Mouse (Mus musculus) common myeloid progenitor, adult 5-6 weeks (primary cell): ENCODE data around the gene Acp5. TPM values are rescaled to one million over a fixed set of nuclear protein-coding genes. Genes with fewer than 3 reads are reported as not detected.

Experiments
- ATAC-seq: replicated peaks from 2 replicates; pipeline ENCODE4 v1.8.0; 2016; ENCODE audit warnings: low read depth, mild to moderate bottlenecking, moderate TSS enrichment, inconsistent platforms; ENCODE audit not compliant: poor library complexity, severe bottlenecking
- total RNA-seq: library from RNA; stranded (forward); fragments of 200-1000, 187-1606 nt; gene quantifications from 2 replicates; pipeline ENCODE4 v1.2.3, GENCODE M21; 2017

The Acp5 gene
- total RNA-seq, 1 experiment from 2014 or later, result 1.4 TPM

DNA sequence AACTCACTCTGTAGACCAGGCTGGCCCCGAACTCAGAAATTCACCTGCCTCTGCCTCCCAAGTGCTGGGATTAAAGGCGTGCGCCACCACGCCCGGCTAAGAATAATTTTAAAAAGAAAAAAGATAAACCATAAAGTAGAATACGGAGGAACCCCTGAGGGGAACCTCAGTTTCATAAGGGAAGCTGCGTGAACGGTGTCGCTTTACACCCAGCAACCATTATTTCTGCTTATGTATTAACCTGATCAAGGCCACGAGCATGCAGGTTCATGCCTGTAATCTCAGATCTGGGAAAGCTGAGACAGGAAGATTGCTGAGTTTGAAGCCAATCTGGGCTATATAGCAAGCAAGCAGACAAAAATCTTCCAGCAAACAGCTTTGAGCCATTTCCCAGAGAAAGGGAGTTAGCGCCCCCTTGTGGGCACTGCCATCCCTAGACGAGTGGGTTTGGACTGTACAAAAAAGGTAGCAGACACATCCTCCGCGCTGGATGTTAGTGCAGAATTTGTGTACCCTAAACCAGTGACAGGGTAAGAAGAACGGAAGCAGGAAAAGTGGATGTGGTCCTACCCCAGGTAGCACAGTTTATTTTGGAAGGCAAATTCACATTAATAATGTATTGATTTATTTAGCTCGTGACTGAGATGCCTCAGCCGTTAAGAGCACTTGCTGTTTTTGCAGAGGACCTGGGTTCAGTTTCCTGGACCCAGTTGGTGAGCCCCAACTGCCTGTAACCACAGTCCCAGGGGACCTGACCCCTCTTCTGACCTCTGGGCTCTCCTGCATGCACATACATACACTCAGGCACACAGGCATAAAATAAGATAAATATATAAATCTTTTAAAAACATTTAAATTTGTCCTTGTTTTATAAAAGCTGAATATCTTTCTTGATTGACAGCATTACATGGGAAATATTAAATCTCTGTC is 7.9 kb upstream of the Acp5 start:
- ATAC-seq, result peak; percentile 81

DNA sequence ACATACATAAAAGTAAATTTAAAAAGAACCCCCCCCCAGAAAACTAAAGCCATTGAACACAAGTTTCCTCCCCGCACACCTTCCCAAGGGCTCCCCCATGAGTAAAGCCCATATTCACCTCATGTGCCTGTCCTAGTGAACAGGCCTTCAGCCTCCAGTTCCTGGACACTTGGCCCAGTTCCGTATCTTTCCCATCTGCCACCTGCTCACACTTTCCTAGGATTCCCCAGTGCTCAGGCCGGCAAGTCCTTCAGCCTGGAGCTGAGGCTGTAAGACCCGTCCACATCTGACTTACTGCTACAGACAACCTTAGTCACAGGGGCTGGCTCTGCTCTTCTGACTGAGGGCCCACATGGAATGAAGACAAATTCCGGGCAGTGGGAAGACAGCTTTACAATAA is 4.2 kb upstream of the Acp5 start:
- no peak for ATAC-seq

DNA sequence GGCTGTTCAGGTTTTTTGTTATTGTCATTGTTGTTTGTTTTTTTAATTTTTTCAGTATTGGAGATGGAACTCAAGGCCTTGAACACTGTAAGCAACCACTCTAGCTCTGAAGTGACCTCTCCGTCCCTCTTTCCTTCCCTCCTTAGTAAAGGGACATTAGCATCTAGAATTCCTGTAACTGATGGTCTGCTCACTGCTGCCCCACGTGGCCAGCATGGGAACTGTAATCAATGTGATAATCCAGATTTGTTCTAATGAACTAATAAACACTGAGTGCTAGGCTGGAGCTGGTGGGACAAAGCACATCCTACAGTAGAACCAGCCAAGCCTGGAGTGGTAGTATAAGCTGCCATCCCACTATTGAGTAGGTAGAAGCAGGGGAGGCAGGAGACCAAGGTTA is 3.0 kb upstream of the Acp5 start:
- 0 out of 2 replicates have a peak, but pooled peaks have one; percentile 28 for ATAC-seq

DNA sequence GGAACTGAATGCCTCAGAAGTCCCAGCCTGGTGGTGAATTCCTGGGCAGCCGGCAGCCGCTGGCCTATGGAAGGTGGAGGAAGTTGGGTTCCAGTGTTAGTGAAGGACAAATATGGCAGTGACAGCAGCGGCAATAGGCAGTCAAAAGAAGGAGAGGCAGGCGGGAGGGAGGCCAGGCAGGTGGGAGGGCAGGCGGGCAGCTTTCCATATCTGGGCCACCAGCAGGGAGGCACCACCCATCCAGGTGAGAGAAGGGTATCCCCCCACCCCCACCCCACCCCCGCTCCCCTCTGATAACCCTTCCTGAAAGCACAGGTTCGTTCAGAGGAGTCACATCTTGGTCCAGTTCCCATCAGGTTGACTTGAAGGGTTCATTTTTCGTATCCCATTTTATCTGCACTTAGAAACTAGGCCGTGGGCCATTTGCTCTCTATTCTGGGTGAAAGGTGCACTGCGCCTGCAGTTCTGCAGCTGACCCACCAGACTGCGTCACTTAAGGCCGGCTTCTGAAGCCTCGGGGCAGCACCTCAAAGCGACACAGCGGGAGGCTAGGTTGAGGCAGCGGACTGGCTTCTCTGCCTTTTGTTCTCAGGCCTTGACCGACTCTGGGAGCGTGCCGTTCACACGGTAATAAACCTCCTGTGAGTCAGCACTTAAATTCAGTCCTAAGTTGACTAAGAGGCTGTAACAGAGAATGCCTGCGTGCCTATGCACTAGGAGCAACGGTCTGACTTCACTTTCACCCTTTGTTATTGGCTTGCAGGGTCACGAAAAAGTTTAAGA is 1.4 kb upstream of the Acp5 start:
- no peak for ATAC-seq

DNA sequence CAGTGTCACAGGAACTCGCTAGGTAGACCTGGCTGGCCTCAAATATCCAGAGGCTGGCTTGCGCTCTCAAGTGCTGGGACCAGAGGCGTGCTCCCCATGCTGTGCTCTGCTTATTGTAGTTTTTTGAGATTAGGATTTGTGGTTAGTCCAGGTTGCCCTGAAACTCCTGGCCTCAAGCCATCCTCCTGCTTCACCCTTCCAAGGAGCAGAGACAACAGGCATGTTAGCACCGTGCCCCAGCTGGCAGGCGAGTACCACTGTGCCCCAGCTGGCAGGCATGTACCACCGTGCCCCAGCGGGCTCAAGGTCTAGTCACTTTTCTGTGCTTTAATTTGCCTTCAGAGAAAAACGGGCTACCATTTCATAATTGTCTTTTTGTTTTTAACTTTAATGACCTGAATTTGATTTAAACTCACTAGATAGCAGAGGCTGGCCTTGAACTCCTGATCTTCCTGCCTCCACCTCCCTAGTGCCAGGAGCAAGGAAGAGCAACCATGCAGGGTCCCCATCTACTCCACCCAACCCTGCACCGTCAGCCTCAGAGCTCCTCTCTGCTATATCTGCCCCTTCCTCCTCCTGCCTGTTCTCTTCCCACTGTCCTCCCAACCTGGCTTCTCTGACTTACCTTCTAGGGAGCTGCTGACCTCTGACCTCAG is 395 bp downstream of the Acp5 start:
- ATAC-seq, result no peak; the same call in 1 of the 2 replicates

DNA sequence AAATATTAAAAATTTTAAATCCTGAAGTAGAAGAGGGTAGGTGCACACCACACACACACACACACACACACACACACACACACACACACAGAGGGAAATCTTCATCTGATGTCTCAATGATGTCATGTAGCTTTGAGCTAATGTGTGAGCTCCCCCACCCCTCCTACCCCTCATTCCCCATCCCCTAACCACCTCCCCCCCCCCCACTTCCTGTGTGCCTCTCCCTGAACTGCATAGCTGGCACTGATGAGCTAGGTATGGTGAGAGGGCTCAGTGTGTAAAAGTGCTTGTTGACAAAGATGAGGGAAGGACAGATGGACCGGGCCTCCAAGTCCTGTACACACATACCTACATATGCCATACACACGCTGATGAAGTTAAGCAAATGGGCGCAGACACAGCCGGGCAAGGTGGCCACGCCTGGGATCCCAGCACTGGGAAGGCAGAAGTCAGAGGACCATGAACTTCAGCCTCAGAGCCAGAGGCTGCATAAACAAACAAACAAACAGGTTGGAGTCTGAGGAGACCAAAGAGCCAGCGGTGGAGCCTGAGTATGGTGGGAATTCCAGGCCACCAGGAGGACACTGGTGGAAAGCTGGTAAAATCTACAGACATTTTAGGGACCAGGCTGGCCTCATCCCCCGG is 1.1 kb downstream of the Acp5 start:
- ATAC-seq, result no peak

DNA sequence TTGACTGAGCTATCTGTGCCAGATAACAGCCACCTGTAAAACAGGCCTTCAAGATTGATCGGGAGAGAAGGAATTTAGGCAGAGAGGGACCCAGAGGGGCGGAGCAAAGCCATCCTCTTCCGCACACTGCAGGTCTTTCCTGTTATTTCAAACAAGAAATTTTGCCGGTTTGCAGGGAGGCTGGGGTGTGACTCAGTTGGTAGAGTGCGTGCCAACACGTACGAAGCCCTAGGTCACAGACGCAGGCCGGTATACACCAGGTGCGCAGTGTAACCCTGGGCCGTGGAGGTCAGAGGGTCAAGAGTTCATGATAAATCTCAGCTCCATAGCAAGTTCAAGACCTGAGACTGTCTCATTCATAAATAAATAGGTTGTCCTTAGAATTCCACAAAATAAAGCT is 3.3 kb downstream of the Acp5 start:
- ATAC-seq, result no peak

DNA sequence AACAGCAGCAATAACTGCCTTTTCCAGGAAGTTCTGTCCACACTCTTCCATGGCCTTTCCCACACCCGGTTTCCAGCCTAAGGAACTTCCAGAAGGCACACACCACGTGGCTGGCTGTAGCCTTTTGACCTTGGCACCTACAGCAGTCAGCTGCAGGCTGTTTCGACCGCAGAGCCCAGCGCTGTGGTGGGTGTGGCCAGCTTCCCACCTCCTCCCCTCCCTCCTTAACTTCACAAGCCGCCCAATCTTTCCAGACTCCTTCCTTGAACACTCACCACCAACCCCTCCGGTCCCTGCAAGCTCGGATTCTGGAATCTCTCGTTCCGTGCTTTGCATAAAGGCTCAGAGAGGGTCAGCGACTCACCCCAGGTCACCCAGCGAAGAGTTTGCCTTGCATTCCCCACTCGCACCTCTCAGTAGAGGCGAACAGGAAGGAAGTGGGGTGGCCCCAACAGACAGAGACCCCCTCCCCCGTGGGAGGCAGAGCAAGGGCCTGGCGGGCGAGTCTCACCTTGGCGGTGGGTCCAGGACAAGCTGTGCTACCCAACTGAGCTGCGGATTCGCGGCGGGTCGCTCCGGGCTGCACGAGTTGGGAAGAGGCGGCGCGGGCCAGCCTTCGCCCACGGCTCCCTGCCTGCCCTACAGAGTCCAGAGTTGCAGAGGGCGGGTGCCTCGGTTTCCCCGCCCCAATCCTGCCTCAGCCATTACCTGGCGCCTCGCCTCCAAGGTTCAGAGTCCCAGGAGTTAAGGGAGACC is 4.1 kb downstream of the Acp5 start:
- ATAC-seq, result peak; percentile 69

DNA sequence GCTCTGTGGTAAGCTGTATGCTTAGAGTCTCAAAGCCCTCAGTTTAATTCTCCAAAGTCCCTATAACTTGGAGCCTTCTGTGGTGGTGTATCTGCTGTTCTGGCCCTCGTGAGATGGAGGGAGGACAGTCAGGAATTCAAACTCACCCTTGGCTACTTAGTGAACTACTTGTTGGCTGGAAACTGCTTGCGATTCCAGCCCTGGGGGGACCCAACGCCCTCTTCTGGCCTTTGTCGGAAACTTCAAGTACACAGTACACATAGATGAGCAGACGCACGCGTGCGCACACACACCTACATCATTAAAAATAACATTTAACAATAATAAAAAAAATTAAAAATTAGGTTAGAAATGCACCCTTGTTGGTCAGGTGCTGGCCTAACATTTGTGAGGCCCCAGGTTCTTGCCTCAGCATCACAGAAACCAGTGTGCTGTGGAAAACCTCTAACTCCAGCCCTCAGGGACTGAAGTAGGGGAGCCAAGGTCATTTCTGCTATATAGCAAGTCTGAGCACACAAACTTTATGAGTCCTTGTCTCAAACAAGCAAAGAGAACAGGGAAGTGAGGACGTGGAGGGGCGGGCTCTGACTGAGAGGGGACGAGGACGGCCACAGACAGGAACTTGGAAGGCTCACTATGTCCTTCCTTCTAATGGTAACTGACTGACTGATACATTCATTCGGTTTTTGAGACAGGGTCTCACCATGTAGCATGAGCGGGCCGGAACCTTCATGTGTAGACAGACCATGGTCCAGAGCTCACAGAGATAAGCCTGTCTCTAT is 10.1 kb downstream of the Acp5 start:
- ATAC-seq, result peak; percentile 58

DNA sequence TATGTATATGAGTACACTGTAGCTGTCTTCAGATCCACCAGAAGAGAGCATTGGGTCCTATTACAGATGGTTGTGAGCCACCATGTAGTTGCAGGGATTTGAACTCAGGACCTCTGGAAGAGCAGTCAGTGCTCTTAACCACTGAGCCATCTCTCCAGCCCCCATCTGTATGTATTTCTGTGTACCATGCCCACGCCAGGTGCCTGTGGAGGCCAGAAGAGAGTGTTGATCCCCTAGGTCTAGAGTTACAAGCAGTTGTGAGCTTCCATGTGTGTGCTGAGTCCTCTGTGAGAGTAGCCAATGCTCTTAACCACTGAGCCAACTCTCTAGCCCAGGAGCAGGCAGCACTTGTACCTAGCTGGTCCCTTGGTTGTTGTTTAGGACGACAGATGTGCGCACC is 11.3 kb downstream of the Acp5 start:
- ATAC-seq, result no peak

DNA sequence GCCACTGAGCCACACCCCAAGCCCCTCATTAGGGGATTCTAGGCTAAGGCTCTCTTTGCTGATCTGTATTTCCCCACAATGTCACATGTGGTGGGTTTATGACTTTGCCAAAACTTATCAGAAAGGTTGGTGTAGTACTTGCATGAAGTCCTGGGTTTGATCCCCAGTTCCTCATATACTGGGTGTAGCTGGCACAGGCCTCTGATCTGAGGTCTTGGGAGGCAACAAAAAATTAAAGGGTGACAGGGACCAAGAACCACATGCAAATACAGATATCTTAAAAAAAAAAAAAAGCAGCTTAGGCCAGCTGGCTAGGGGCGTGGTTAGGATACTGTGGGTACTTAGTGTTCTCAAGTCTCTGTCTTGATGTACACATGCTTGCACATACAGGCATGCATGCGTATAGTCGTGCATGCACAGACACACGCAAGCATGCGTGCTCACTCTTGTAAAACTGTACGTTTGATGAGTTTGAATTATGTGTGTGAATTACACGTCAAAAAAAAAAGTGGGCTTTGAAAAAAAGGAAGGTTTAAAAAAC is 12.4 kb downstream of the Acp5 start:
- no peak for ATAC-seq

DNA sequence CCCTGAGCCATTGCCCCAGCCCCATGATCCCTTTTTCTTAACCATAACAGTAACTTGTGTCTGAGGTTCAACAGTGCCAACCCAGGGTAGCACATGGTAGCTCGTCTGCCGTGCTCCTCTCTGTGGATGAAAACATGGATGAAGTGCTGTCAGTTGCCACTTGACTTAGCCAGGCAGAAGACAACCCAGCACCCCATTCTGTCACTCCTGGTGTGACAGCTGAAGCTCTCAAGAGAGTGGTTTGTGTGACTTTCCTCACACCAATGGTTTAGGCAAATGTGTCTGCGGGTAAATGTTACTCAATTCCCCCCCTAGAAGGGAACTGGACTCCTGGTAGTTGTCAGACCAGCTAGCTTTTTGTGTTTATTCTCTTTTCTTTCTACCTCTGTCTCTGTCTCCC is 13.5 kb downstream of the Acp5 start:
- no peak for ATAC-seq

DNA sequence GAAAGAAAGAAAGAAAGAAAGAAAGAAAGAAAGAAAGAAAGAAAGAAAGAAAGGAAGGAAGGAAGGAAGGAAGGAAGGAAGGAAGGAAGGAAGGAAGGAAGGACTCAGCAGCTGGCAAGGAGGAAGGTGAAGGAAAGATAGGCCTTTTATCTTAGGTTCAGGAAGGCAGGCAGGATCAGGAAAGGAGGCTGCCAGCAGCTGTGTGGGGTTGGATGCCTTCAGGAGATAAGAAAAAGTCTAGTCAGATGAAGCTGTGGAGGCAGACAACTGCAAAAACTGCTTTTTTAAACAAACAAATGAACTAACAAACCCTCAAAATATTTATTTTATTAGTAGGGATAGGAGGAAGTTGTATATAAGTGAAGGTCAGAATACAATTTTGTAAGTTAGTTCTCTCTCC is 14.0 kb downstream of the Acp5 start:
- ATAC-seq, result no peak

DNA sequence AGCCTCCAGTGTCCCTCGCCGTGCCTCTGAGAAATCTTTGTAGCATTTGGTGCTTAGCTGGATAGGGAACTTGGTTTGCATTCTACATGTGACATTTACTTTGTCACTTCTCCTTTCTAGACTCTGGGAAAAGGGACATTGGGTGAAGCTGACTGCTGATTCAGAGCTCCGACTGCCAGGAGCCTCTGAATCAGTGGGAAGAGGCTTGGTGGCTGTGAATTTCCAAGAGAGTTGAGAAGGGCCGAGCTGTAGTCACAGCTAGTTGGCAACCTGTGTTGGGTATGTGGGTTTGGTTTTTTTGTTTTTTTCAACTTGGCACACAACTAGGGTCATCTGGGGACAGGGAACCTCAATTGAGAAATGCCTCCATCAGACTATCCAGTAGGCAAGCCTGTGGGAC is 16.0 kb downstream of the Acp5 start:
- ATAC-seq, result no peak

DNA sequence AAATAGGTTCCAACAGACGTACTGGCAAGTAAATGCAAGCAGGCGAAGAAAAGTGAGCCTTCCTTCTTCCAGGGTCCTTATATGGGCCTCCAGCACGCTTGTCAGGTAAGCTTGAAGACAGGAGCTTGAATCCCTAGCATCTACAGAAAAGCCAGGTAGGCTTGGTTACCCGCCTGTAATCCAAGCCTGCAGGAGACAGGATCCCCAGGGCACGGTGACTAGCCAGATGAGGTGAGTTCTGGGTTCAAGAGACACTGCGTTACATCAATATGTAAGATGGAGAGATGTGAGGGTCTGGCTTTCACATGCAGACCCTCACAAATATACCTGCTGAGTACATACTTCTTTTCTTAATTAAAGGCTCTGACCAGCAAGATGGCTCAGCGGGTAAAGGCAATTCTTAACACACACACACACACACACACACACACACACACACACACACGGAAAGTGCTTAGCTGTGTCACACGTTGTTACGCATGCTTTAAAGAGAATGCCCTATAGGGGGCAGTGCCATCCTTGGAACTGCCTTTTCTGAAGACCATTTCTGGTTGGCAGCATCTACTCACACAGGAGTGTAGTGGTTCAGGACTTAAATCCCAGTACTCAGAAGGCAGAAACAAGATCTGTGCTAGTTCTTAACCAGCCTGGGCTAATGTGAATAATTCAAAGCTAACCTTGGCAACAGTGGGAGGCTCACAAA is 17.6 kb downstream of the Acp5 start:
- ATAC-seq, result peak; percentile 40

DNA sequence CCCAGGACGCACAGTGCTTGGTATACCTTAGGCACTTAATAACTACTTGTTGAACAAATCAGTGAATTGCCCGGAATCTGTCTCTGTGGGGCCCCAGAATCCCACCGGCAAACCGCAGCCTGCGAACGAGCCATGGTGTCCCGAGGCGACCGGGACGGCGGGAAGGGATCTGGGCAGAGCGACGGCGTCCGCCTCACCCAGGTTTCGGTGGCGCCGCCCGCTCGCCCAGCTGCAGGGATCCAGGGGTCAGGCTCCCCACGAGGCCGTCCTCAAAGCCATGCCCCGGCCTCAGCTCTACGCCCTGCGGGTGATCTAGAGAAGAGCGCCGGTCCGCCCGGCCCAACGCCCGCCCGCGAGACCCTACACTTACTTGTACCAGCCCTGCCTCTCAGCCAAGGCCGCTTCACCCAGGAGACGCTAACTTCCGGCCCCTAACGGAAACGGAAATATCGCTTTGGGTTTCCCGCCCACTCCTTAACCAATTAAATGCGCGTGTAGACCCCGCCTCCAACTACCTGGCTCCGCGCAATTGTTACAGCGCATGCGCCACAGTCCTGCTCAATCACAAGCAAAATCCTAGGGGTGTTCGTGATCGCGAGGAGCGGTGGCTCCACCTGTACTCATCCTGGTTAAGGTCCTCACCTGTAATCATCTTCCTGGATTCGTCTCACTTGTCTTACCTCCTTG is 18.6 kb downstream of the Acp5 start, which contains the start of gene Elof1:
Gene Elof1 (minus strand): TSS at position 433 of the 687 bp plus-strand sequence.
- ATAC-seq, result peak; percentile 97

DNA sequence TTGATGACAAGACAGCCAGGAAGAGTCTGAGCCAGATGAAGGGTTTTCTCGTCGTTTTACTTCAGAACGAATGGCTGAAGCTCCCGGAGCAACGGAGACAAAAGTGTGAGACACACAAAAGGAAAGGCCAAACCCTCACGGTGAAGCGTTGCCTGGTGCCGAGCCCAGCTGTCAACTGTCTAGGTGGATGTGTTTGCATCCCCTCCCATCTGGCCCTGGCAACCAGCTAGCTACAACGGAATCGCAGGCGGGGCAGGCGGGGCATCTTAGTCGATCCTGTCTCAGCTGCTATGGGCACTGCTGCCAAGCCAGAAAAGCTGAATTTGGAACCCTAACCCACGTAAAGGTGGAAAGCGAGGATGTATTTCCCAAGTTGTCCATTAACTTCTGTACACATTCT is 19.4 kb downstream of the Acp5 start:
- ATAC-seq, result no peak
